Mouse (Mus musculus) kidney, embryonic 16.5 days (tissue): Measurements from ENCODE around the gene Dock10. TPM values are rescaled to one million over a fixed set of nuclear protein-coding genes. Genes with fewer than 3 reads are reported as not detected.

Experiments
- ATAC-seq: fragments of 200-750 bp; cut with Nextera tagmentation; 2 replicates; pipeline ENCODE4 v1.8.0; 2017; ENCODE audit warnings: moderate TSS enrichment; ENCODE audit not compliant: low FRiP score, low TSS enrichment
- H3K27ac ChIP-seq: fragments of 300-500 bp; sonication (generic); 2 replicates; pipeline ENCODE4 v1.5.1; 2014; ENCODE audit warnings: low read length
- H3K27me3 ChIP-seq: fragments of 300-500 bp; sonication (generic); 2 replicates; pipeline ENCODE4 v1.6.1; 2014; ENCODE audit warnings: low read length, control low read depth, mixed read lengths; ENCODE audit not compliant: insufficient read depth
- H3K36me3 ChIP-seq: fragments of 300-500 bp; sonication (generic); 2 replicates; pipeline ENCODE4 v1.6.1; 2014; ENCODE audit warnings: low read length, control low read depth, mixed read lengths; ENCODE audit not compliant: insufficient read depth
- H3K4me1 ChIP-seq: fragments of 300-500 bp; sonication (generic); 2 replicates; pipeline ENCODE4 v1.6.1; 2014; ENCODE audit warnings: low read length, control low read depth, mixed read lengths; ENCODE audit not compliant: insufficient read depth
- H3K4me2 ChIP-seq: fragments of 300-500 bp; sonication (generic); replicated peaks from 2 replicates; pipeline ENCODE4 v1.6.1; 2014; ENCODE audit warnings: low read depth, low read length
- H3K4me3 ChIP-seq: fragments of 300-500 bp; sonication (generic); 2 replicates; pipeline ENCODE4 v1.5.1; 2014; ENCODE audit warnings: mild to moderate bottlenecking, low read length
- H3K9ac ChIP-seq: fragments of 300-500 bp; sonication (generic); replicated peaks from 2 replicates; pipeline ENCODE4 v1.6.1; 2014; ENCODE audit warnings: low read length
- H3K9me3 ChIP-seq: fragments of 300-500 bp; sonication (generic); 2 replicates; pipeline ENCODE4 v1.6.1; 2016; ENCODE audit warnings: low read length, control low read depth
- WGBS: fragments of 180-500 bp; shearing (Covaris S2); extraction: QIAGEN DNeasy Blood & Tissue Kit; methylation state at CpG from one replicate; pipeline ENCODE4 v1.1.7; 2014; 5-methylcytosine and 5-hydroxymethylcytosine counted together
- polyA plus RNA-seq: library from polyadenylated mRNA; unstranded; fragments of >200 nt; fragmentation: Nextera tagmentation; extraction: Ambion mirVana; gene quantifications from 2 replicates; pipeline ENCODE4 v1.2.1, GENCODE M21; 2015

Dock10 gene
- polyA plus RNA-seq, 1 experiment from 2014 or later = 3.7 TPM

DNA sequence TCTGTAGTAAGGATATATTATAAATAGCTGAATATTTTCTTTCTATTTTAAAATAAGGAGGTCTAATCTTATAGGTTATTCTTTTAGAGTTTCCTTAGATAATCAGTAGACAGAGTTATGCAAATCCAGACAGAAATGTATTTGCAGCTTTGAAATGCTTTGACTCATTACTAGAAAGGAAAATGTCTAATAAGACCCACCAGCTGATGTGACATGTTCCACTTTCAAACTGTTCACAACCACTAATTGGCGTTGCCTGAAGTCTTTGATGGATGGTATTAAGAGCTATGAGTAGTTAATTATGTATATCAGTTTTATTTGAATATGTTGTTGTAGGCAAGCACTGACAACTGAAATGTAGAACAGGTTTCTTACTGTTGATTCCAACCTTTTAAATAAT, 298.4 kb downstream of the Dock10 start:
- no peaks in the 10 kb centered on the region for H3K4me1 ChIP-seq
- no peaks in the 10 kb centered on the region for H3K36me3 ChIP-seq
- no peak overlapping the region for H3K9ac ChIP-seq
- ATAC-seq = no peak
- H3K9me3 ChIP-seq = no peaks in the 10 kb centered on the region
- WGBS = 82% methylated on average over 1 of the region's 1 CpGs
- no peak overlapping the region for H3K27ac ChIP-seq
- no peaks in the 10 kb centered on the region for H3K27me3 ChIP-seq
- H3K4me3 ChIP-seq = no peak overlapping the region
- no peak overlapping the region for H3K4me2 ChIP-seq

DNA sequence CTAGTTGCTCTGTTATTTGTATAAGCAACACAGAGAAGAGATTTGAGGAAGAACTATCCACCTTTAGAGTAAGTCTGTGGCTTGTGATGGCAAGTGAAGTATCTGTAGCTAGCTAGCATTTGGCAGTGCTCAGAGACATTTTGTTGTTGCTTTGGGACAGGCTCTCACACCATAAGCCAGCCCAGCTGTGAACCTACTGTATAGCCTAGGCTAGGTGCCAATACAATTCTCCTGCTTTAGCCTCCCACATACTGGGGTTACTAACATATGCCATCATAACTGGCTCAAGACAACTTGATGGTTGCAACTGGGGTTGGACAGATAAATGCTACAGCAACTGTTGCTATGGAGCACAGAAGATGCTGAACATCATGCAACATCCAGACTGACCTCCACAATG, 298.9 kb downstream of the Dock10 start:
- Histone ChIP-seq H3K4me3 (no peak overlapping the region), H3K9ac (no peak overlapping the region), H3K27ac (no peak overlapping the region), H3K4me2 (no peak overlapping the region), H3K4me1 (no peaks in the 10 kb centered on the region), H3K9me3 (no peaks in the 10 kb centered on the region), H3K36me3 (no peaks in the 10 kb centered on the region), H3K27me3 (no peaks in the 10 kb centered on the region)
- ATAC-seq = no peak

DNA sequence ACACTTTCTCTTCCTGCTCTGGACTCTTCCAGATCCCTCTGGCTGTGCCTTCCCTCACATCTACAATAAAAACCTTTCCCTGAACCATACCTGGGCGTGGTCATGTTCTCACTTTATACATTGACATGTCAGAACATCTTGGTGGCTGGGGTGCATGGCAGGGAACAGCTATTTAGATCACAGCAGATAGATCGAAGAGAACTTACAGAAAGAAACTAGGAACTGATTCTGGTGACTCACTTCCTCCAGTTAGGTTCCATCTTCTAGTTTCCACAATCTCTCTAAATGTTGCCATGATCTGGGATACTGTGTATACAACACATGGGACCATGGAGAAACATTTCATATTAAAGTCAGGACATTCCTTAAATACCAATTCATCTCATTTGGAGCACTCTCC, 304.4 kb downstream of the Dock10 start:
- Histone ChIP-seq H3K4me1 (no peaks in the 10 kb centered on the region), H3K9ac (no peak overlapping the region), H3K27ac (no peak overlapping the region), H3K4me2 (no peak overlapping the region), H3K9me3 (no peaks in the 10 kb centered on the region), H3K27me3 (no peaks in the 10 kb centered on the region), H3K36me3 (no peaks in the 10 kb centered on the region), H3K4me3 (no peak overlapping the region)
- WGBS = 66% methylated on average over 2 of the region's 2 CpGs
- ATAC-seq = no peak

DNA sequence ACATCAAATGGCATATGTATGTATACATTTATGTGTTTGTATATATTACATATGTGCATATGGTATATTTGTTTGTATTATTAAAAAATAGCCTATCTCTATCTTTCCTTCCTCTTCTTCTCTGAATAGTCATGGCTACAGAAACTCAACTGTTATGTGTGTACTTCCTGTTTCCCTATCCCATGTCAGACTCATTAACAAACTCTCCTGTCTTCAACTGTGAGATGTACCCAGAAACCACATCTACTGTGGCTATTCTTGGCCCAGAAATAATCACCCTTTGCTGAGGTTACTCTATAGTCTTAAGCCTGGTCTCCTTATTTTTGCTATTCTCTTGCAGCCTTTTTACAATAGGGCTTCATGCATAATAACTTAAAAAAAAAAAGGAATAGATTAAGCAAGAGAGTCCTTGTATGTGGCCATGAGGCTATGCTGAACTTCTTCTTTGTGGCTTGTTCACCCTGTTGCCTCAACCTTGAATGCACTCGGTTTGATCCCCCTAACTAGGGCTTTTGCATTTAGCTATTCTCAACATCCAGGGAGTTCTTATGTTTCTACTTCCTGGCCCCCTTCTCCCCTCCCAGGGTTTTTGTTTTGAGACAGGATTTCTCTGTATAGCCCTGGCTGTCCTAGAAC, 306.3 kb downstream of the Dock10 start:
- no peaks in the 10 kb centered on the region for H3K4me1 ChIP-seq
- H3K27ac ChIP-seq = no peak overlapping the region
- no peak overlapping the region for H3K9ac ChIP-seq
- ATAC-seq = no peak
- H3K4me2 ChIP-seq = no peak overlapping the region
- no peaks in the 10 kb centered on the region for H3K27me3 ChIP-seq
- WGBS = 90% methylated on average over 1 of the region's 1 CpGs
- no peaks in the 10 kb centered on the region for H3K9me3 ChIP-seq
- H3K4me3 ChIP-seq = no peak overlapping the region
- H3K36me3 ChIP-seq = no peaks in the 10 kb centered on the region
